Mouse (Mus musculus) left cerebral cortex, postnatal 25 days (tissue): ENCODE results near the gene Gc. TPM values are rescaled to one million over a fixed set of nuclear protein-coding genes. Genes with fewer than 3 reads are reported as not detected.

Experiments used
- DNase-seq, 2 experiments: peaks; one replicate each; pipeline ENCODE4 v3.0.0; 2022; ENCODE audit warnings: low spot score in 2 of 2, mixed read lengths in 1 of 2
- intact Hi-C: fragments of 180-260 bp; cut with DNase I; formaldehyde crosslinking; loops from one replicate; pipeline ENCODE4 v1.15.1; 2025
- total RNA-seq, 2 experiments: library from RNA; stranded (reverse); gene quantifications; 2 replicates each; pipeline ENCODE4 v1.2.3; 2021

Gene Gc
- total RNA-seq, 2 experiments from 2014 or later = not detected

DNA sequence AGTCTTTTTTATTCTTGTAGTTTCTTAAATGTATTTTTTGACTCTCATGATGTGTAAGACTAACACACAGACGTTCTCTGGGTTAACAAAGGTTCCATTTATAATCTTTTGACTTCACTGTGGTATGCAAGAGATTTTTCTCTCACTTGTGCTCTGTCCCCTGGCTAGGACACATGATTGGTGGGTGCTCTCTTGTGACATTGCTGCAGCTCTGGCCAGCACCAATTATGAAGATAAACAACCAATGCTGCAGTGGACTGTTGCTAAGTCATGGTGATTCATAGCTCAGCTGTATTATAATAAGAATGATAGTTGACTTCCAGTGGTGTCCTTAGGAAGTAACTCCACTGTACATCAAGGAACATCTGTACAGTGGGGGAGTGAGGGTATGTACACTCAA, 87.6 kb downstream of the Gc start:
- no peak for DNase-seq
- intact Hi-C loops = no loop called here

DNA sequence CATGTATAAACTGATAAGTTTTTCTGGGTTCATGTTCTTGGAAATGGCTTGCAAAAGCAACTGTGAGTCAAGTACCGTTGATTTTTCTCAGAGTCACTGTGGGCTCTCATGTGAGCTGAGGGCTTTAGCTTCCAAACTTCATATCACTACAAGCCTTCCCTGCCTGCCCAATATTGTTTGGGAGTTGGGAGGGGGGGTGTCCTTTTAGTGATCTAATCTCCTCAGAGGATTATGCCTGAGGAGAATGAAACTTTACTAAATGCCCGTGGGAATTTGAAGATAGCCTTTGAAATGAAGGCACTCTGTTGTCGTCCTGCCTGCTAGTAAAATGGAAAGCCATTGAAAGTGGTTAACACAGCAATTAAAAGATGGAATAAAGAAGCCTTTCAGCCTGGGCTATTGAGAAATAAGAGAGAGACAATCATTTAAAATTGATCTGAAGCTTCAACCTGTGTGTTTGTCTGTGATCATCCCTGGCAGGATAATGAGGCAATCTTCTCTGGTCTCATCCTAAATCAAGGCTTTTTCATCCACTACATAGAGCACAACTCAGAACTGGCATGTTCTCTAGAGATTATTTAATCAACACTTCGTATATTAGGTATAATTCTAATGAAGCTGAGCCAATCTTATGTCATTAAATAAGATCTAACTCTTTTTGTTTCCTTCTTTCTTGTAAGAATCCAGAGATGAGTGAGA, 89.5 kb downstream of the Gc start:
- DNase-seq = no peak
- intact Hi-C loops = no loop called here

Other genes with a start within 250 kb of the Gc start
- gene Npffr2, start 69.5 kb upstream of the Gc start, total RNA-seq = under 1 TPM; 0.32 to 0.57 TPM